Mouse (Mus musculus) gastrocnemius, postnatal 4 days (tissue): ENCODE data around the gene Kmt5a. TPM values are rescaled to one million over a fixed set of nuclear protein-coding genes. Genes with fewer than 3 reads are reported as not detected.

Experiments used
- DNase-seq, 2 experiments: peaks; one replicate each; pipeline ENCODE4 v3.0.0; 2021 to 2022; ENCODE audit warnings: low spot score in 2 of 2, mixed read lengths in 2 of 2
- microRNA-seq: library from miRNA; unstranded; fragments of <30 nt; microRNA quantifications from one replicate; pipeline ENCODE4 v1.2.0, GENCODE M21; 2021
- total RNA-seq, 2 experiments: library from RNA; stranded (reverse); gene quantifications; 2 replicates each; pipeline ENCODE4 v1.2.3; 2021

The Kmt5a gene
- total RNA-seq, 2 experiments from 2014 or later = 43.3 to 44.8 TPM

DNA sequence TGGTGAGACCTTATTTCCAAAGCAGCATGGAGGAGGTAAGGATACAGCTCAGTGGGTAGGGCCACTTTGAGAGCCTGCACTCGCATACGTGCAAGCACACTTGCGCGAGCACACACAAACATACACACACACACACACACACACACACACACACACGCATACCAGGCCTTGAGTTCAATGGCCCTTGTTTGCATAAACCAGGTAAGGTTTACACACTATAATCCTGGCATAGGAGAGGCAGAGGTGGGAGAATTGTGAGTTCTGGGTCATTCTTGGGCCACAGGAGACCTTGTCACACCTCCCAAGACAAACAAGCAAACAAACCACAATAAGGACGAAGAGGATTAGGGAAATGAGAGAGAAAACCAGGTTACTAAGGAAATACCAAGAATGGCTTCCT is 69.5 kb downstream of the Kmt5a start:
- no peak for DNase-seq

DNA sequence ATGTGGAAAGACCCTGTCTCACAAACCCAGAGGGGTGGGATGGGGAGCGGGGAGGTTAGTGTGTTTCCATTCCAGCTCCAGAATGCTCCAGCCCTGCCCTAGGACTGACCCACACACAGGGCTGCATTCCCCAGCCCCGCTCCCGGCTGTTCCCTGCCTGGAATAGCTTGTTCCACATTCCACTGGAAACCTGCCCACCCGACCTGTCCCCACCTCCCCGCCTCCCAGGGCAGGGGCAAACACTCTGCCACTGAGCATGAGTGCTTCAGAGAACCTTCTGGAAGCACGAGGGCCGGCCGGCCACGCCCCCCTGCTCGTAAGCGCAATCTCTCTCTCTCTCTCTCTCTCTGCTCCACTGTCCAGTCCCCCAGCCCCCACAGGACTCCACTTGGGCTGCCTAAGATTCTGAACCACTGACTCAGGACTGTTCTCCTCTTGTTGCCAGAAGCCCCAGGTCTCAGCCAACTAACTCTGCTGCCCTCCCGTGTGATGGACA is 70.1 kb downstream of the Kmt5a start:
- DNase-seq = peak; percentile 41 to 63

DNA sequence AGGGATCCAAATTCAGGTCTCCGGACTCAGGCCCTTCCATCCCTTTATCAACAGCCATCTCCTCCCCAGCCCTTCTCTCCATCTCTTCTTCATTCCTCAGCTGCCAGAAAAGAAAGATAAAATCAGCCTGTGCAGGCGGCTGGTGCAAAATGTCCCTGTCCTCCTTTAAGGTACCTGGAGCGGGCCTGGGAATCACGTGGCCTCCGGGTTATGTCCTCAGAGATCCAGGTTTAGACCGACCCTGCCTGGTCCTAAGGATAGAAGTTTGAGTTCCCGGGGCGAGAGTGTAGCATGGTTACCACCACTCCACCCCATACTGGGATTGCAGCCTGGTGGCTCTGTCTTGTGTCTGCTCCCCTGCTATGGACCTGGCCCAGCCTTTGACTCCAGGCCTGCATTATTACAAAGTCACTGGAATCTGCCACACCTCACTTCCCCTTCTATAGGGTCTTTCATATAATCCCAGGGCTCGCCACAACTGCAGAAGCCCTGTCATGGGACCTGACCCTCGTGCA is 70.9 kb downstream of the Kmt5a start:
- no peak for DNase-seq

Small RNAs within 50 kb of the gene (microRNA-seq; reads per million reads assigned to microRNA genes)
- not detected for gene Gm27486

Other genes with a start within 250 kb of the Kmt5a start
- gene Pitpnm2, start 190.2 kb upstream of the Kmt5a start, total RNA-seq = 10 to 100 TPM; 24.7 to 28.9 TPM
- 1 to 10 TPM; 7.7 to 9.7 TPM for gene Mphosph9, start 112.0 kb upstream of the Kmt5a start, total RNA-seq
- 10 to 100 TPM in 1 of 2 experiments, 1 to 10 TPM in 1; 9.8 to 11.5 TPM for gene 2810006K23Rik, start 111.8 kb upstream of the Kmt5a start, total RNA-seq
- 100 to 1,000 TPM; 214 TPM for gene Cdk2ap1, start 76.8 kb upstream of the Kmt5a start, total RNA-seq
- gene Sbno1, start 13.9 kb upstream of the Kmt5a start, total RNA-seq = 10 to 100 TPM; 50.3 to 57.9 TPM
- 10 to 100 TPM; 10.3 to 12.8 TPM for gene Rilpl2, start 38.4 kb downstream of the Kmt5a start, total RNA-seq
- 10 to 100 TPM; 26.7 to 32.0 TPM for gene Snrnp35, start 43.2 kb downstream of the Kmt5a start, total RNA-seq
- 10 to 100 TPM; 60.9 to 75.3 TPM for gene Rilpl1, start 91.5 kb downstream of the Kmt5a start, total RNA-seq
- gene Tmed2, start 100.8 kb downstream of the Kmt5a start, total RNA-seq = 100 to 1,000 TPM; 174 to 192 TPM
- gene Ddx55, start 112.9 kb downstream of the Kmt5a start, total RNA-seq = 10 to 100 TPM in 1 of 2 experiments, 1 to 10 TPM in 1; 7.4 to 11.1 TPM
- gene Eif2b1, start 139.2 kb downstream of the Kmt5a start, total RNA-seq = 10 to 100 TPM; 47.4 to 47.9 TPM
- gene Gtf2h3, start 139.2 kb downstream of the Kmt5a start, total RNA-seq = 10 to 100 TPM; 22.6 to 24.8 TPM
- 10 to 100 TPM; 26.5 to 31.4 TPM for gene Atp6v0a2, start 188.6 kb downstream of the Kmt5a start, total RNA-seq